Mouse (Mus musculus): ENCODE measurements at regions not wholly inside any gene's neighbourhood (a gene's known extent, or its start where the extent isn't known, plus 50 kb on each side); places are given as distances from the start of the nearest gene placed in this dataset.

DNA sequence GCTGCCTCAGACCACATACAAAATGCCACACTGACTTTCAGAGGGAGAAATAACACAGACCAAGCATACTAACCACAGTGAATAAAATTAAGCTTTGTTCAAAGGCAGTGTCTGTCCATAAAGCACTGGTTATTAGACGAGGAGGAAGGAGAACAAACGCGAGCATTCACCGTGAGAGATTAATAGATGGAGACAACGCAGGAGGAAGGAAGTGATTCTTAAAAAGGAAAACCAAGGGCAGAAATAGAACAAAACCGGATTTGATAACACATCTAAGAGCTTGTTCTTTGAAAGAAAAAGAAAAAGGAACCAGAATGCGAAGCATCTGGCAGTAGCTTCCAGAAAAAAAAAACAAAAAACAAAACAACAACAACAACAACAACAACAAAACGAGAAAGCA lies 86.3 kb upstream of the Irs2 start:
- in situ Hi-C loops (cut with MboI, MseI), result no loop called here

GRCm38 (mm10) chr8:11092348-11092747 lies 84.1 kb upstream of the Irs2 start:
- in situ Hi-C loops (cut with MboI, MseI), result no loop called here

- in situ Hi-C loops (cut with MboI, MseI), result no loop called here
These were observed 83.6 kb upstream of the Irs2 start for GRCm38 (mm10) chr8:11091675-11092345.

DNA sequence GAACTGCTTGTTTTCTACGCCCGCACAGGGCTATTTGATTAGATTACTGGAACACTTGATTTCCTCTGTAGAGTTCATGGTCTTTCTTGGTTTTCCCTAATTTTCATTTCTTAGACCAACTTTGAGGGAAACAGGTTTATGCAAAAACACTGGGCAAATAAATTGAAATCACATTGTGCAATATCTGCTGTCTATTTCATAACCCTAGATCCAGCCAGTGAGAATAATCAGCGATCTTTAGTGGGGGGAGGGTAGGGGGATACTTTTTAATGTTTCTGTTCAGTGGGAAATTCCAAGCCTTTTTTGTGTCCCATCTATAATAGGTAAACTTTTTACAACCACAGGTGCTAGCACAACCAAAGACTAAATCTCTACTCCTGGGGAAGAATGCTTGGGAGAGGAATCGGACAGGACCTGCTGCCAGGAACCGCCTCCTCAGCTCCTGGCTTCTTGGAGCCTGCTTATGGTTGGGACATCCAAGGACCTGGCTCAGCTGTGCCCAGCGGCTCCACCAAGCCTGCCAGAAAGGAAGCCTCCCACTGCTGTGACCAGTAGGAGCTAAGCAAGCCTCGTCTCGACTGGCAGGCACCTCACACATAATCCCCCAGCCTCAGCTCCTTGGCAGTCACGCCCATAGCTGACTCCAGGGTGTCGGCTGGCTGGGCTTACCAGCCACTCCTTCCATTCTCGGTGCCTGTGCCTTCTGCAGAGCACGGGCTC lies 80.8 kb upstream of the Irs2 start:
- in situ Hi-C loops (cut with MboI, MseI), result no loop called here

- in situ Hi-C loops (cut with MboI, MseI), result no loop called here
These were observed 77.0 kb upstream of the Irs2 start for GRCm38 (mm10) chr8:11085244-11085643.

- in situ Hi-C loops (cut with MboI, MseI), result no loop called here
These were observed 75.8 kb upstream of the Irs2 start for GRCm38 (mm10) chr8:11084051-11084533.

- in situ Hi-C loops (cut with MboI, MseI), result no loop called here
These were observed 72.6 kb upstream of the Irs2 start for GRCm38 (mm10) chr8:11080813-11081212.

GRCm38 (mm10) chr8:11079805-11080204 lies 71.5 kb upstream of the Irs2 start:
- in situ Hi-C loops (cut with MboI, MseI), result no loop called here

- in situ Hi-C loops (cut with MboI, MseI), result no loop called here
These were observed 68.9 kb upstream of the Irs2 start for GRCm38 (mm10) chr8:11077138-11077537.

GRCm38 (mm10) chr8:11071162-11071561 lies 62.9 kb upstream of the Irs2 start:
- in situ Hi-C loops (cut with MboI, MseI), result no loop called here

DNA sequence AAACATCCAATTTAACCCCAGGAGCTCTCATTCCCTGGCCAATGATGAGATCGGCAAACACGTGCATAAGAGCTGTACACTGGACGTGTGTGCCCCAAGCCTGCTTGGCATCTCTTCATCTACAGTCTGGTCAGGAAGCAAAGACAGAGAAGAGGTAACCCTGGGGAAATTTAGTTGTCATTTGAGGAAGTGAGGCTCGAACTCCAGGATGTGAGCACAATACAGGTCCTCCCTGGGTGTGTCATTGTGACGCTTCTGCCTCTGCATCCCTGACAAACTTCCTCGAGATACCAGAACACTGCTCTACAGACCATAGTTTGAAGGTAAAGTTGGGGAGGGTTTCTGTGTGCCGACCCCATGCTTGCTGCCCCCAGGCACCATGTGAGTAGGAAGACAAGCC lies 59.2 kb upstream of the Irs2 start:
- in situ Hi-C loops (cut with MboI, MseI), result no loop called here

GRCm38 (mm10) chr8:11065990-11066389 lies 57.7 kb upstream of the Irs2 start:
- in situ Hi-C loops (cut with MboI, MseI), result no loop called here

GRCm38 (mm10) chr8:11065303-11065702 lies 57.0 kb upstream of the Irs2 start:
- in situ Hi-C loops (cut with MboI, MseI), result no loop called here

DNA sequence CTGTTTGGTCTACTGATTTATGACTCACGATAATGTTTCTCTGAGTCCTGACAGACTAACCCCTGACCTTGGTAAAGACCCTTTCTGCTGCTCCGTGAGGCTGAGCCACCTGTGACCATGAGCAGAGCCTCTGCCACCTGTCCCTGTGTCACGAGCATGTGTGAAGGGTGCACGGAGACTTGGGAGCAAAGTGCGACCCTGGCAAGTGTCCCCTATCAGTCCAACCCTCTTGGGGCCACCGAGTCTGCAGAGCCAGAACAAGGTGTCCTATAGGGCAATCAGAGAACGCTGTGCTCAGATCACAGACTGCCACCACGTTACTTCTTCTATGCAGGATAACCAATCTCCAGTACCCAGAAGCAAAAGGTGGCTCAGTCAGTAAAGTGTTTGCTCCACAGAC lies 54.8 kb upstream of the Irs2 start:
- in situ Hi-C loops (cut with MboI, MseI), result no loop called here

GRCm38 (mm10) chr8:11062348-11062946 lies 54.2 kb upstream of the Irs2 start:
- in situ Hi-C loops (cut with MboI, MseI), result no loop called here

- in situ Hi-C loops (cut with MboI, MseI), result no loop called here
These were observed 53.5 kb upstream of the Irs2 start for GRCm38 (mm10) chr8:11061711-11062110.

DNA sequence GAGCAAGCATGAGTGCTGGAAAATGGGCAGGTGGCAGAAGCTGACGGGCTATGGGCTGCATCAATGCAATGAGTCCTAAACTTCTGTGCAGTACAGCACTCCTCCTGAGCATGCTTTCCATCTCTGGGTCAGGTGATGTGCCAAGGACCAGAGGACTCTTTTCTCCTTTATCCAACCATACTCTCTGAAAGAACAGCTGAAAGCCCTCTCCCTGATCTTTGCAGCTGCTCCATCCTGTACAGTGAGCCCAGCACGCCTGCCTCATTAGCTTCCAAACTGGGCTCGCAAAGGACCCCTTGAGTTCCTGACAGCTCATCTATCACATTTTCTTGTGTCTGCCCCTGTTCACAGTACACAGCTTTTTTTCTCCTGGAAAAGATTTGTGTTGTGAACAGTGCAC lies 52.3 kb upstream of the Irs2 start:
- in situ Hi-C loops (cut with MboI, MseI), result no loop called here

DNA sequence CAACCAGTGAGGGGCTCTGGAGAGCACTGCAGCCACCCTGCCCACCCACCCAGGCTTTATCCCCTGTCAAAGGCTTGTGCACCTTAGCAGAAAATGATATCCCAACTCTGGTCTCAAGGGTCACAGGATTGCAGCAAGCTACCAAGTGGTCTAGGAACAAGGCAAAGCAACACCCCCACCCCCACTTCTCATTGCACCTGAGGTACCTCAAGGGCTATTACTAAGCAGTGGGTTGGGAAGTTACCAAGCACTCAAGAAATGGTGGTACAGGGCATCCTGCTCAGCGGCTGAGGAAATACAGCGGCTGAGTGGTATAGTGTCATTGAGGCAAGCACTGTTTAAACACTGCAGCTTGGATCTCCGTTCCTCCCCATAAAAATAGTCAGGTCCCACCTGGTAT lies 50.1 kb upstream of the Irs2 start:
- in situ Hi-C loops (cut with MboI, MseI), result no loop called here

Data from T-helper 1 cell (primary cell).